Mouse (Mus musculus) megakaryocyte, embryonic 14.5 days (primary cell): ENCODE measurements around the gene Mcm9.

Experiments used
- FLI1 ChIP-seq: IDR thresholded peaks from 2 replicates; pipeline ENCODE4 v1.6.1; 2012; ENCODE audit warnings: low read length, inconsistent platforms, mixed read lengths
- GATA1 ChIP-seq: IDR thresholded peaks from 3 replicates; pipeline ENCODE4 v1.6.1; 2012; ENCODE audit warnings: mixed read lengths, low read length, inconsistent platforms, borderline replicate concordance

- no peak for TF ChIP-seq GATA1
- TF ChIP-seq FLI1: no peak
Measured at GRCm38 (mm10) chr10:53581087-53581486, 49.2 kb downstream of the Mcm9 start.
